Comparison of ENCODE assay signal across 9 mouse cellular contexts in genomic region chr11:98409341-98409822, GRCm38 (mm10). TPM values are rescaled to one million over a fixed set of nuclear protein-coding genes. Genes with fewer than 3 reads are reported as not detected.
A peak's percentile ranks its signal among the peaks of the same experiment; 100 is the strongest.
DNase-seq lines count a peak whose midpoint lies in the region; ATAC-seq lines count a peak whose summit lies in the region.
"Had no signal": no experiment of that assay in that cellular context is flagged by ENCODE, and none has a peak within 500 bp of the region (broad histone marks: within the 10 kb centered on the region; RNA-seq: fewer than 3 reads in every experiment).

No protein-coding gene starts in this region.

- no peak overlapping the region for H3K4me3 ChIP-seq in hindbrain, embryonic 16.5 days (ENCODE audit: low read length)
- no peak overlapping the region for H3K4me3 ChIP-seq in liver, embryonic 11.5 days (ENCODE audit: low read depth, low read length)

- no peak overlapping the region for H3K9ac ChIP-seq in hindbrain, embryonic 16.5 days (ENCODE audit: low read depth, low read length)
- no peak overlapping the region for H3K9ac ChIP-seq in liver, embryonic 11.5 days (ENCODE audit: low read depth, low read length)

- no peak overlapping the region for H3K4me2 ChIP-seq in hindbrain, embryonic 16.5 days (ENCODE audit: low read length)
- peak overlapping the region; percentile 34 for H3K4me2 ChIP-seq in liver, embryonic 11.5 days

- WGBS in hindbrain, embryonic 16.5 days = 3% methylated on average over 10 of the region's 10 CpGs
- 6% methylated on average over 9 of the region's 10 CpGs for WGBS in liver, embryonic 11.5 days

- H3K36me3 ChIP-seq in hindbrain, embryonic 16.5 days (ENCODE audit: control insufficient read depth, insufficient read depth, low read length) = no peaks in the 10 kb centered on the region
- H3K36me3 ChIP-seq in liver, embryonic 11.5 days (ENCODE audit: control insufficient read depth, insufficient read depth, low read length) = no peaks in the 10 kb centered on the region

- peak; percentile 66 for DNase-seq in testis, postnatal 10 days (ENCODE audit: low spot score)
- DNase-seq in testis, postnatal 14 days (ENCODE audit: low spot score) = no peak
- no peak for DNase-seq in liver, embryonic 11.5 days (ENCODE audit: low spot score)
- DNase-seq in yolk sac, embryonic 10.5 days (ENCODE audit: low spot score) = peak; percentile 72
- no peak for DNase-seq in left cerebral cortex, adult 11 months (ENCODE audit: low spot score)
- DNase-seq in layer of hippocampus, adult 9-11 months = no peak
- no peak for DNase-seq in left cerebral cortex, adult 9 months (ENCODE audit: low spot score in 2 of 2)

- peaks cover 16% of the 10 kb centered on the region; the same call in 1 of the 2 replicates for H3K4me1 ChIP-seq in hindbrain, embryonic 16.5 days (ENCODE audit: control insufficient read depth, insufficient read depth, low read depth, low read length)
- peaks cover 12% of the 10 kb centered on the region for H3K4me1 ChIP-seq in liver, embryonic 11.5 days (replicated peaks; ENCODE audit: control insufficient read depth, insufficient read depth, low read length)

- no peak overlapping the region for H3K27ac ChIP-seq in hindbrain, embryonic 16.5 days (ENCODE audit: low read depth, low read length)
- H3K27ac ChIP-seq in liver, embryonic 11.5 days (ENCODE audit: low read depth, low read length) = no peak overlapping the region

- H3K9me3 ChIP-seq in hindbrain, embryonic 16.5 days (ENCODE audit: control insufficient read depth, low read length) = no peaks in the 10 kb centered on the region
- no peaks in the 10 kb centered on the region for H3K9me3 ChIP-seq in liver, embryonic 11.5 days (ENCODE audit: control insufficient read depth, low read length)

- peaks cover 13% of the 10 kb centered on the region for H3K27me3 ChIP-seq in hindbrain, embryonic 16.5 days (replicated peaks; ENCODE audit: control insufficient read depth, insufficient read depth, low read length)
- peaks cover 53% of the 10 kb centered on the region for H3K27me3 ChIP-seq in liver, embryonic 11.5 days (replicated peaks; ENCODE audit: control insufficient read depth, insufficient read depth, low read length)
- H3K27me3 ChIP-seq: Patski had no signal

- peak; percentile 81 for ATAC-seq in hindbrain, embryonic 16.5 days
- no peak; the same call in 1 of the 2 replicates for ATAC-seq in liver, embryonic 11.5 days (replicated peaks; ENCODE audit: low FRiP score)
- ATAC-seq: Patski had no signal

RNA-seq across cellular contexts. Expression of gene Erbb2, which starts 2.9 kb away (rescaled TPM):
- polyA plus RNA-seq in hindbrain, embryonic 16.5 days (2015; fragmentation: Nextera tagmentation; extraction: Ambion mirVana) = 6.6 and 10.0 TPM in 2 replicates
- 12.4 and 13.5 TPM in 2 replicates for polyA plus RNA-seq in liver, embryonic 11.5 days (2014; fragmentation: Nextera tagmentation; extraction: Ambion mirVana)

RNA-seq across cellular contexts. Expression of gene Pgap3, which starts 9.1 kb away (rescaled TPM):
- polyA plus RNA-seq in hindbrain, embryonic 16.5 days (2015; fragmentation: Nextera tagmentation; extraction: Ambion mirVana) = 8.2 and 9.3 TPM in 2 replicates
- polyA plus RNA-seq in liver, embryonic 11.5 days (2014; fragmentation: Nextera tagmentation; extraction: Ambion mirVana) = 6.4 and 8.5 TPM in 2 replicates

RNA-seq across cellular contexts. Expression of gene Pnmt, which starts 23.1 kb away (rescaled TPM):
- polyA plus RNA-seq in hindbrain, embryonic 16.5 days (2015; fragmentation: Nextera tagmentation; extraction: Ambion mirVana) = 4.5 and 4.9 TPM in 2 replicates
- polyA plus RNA-seq in liver, embryonic 11.5 days (2014; fragmentation: Nextera tagmentation; extraction: Ambion mirVana) = 0.53 and 0.88 TPM in 2 replicates
- polyA plus RNA-seq: Patski had no signal

RNA-seq across cellular contexts. Expression of gene Tcap, which starts 25.8 kb away (rescaled TPM):
- 0.16 and 1.7 TPM in 2 replicates for polyA plus RNA-seq in hindbrain, embryonic 16.5 days (2015; fragmentation: Nextera tagmentation; extraction: Ambion mirVana)
- polyA plus RNA-seq in liver, embryonic 11.5 days (2014; fragmentation: Nextera tagmentation; extraction: Ambion mirVana) = 0.65 and 0.89 TPM in 2 replicates
- polyA plus RNA-seq: Patski had no signal

RNA-seq across cellular contexts. Expression of gene Mien1, which starts 29.4 kb away (rescaled TPM):
- polyA plus RNA-seq in hindbrain, embryonic 16.5 days (2015; fragmentation: Nextera tagmentation; extraction: Ambion mirVana) = 250 and 276 TPM in 2 replicates
- 99.4 and 100 TPM in 2 replicates for polyA plus RNA-seq in liver, embryonic 11.5 days (2014; fragmentation: Nextera tagmentation; extraction: Ambion mirVana)

Comparison
In these comparisons a context has a peak if more than half of its experiments do, and no peak if none do; other contexts are left out.
1. DNase-seq: peak in testis, postnatal 10 days (single experiment) and yolk sac, embryonic 10.5 days (single experiment); none in testis, postnatal 14 days (single experiment), liver, embryonic 11.5 days (single experiment), left cerebral cortex, adult 11 months (single experiment), layer of hippocampus, adult 9-11 months (single experiment) and left cerebral cortex, adult 9 months (0 of 2).